Mouse (Mus musculus): ENCODE results near the gene Ndufaf2. TPM values are rescaled to one million over a fixed set of nuclear protein-coding genes. Genes with fewer than 3 reads are reported as not detected.

Ndufaf2 gene
- polyA plus RNA-seq, 1 experiment from 2014 or later, result 65.3 TPM

GRCm38 (mm10) chr13:107959891-107960290, 198.5 kb downstream of the Ndufaf2 start:
- H3K4me3 ChIP-seq (ENCODE audit: low read depth, low read length), result no peak overlapping the region
- no peaks in the 10 kb centered on the region for H3K27me3 ChIP-seq (ENCODE audit: control insufficient read depth, insufficient read depth, low read length)
- H3K36me3 ChIP-seq (ENCODE audit: control insufficient read depth, insufficient read depth, low read length), result no peaks in the 10 kb centered on the region
- H3K9ac ChIP-seq (ENCODE audit: low read depth, low read length), result no peak overlapping the region
- no peak for ATAC-seq (replicated peaks; ENCODE audit: insufficient number of reproducible peaks, low FRiP score, low TSS enrichment)
- 83% methylated on average over 4 of the region's 4 CpGs for WGBS (ENCODE audit: insufficient replicate concordance)
- no peak overlapping the region for H3K4me2 ChIP-seq
- H3K27ac ChIP-seq (ENCODE audit: low read depth, low read length), result no peak overlapping the region
- H3K9me3 ChIP-seq (replicated peaks; ENCODE audit: control insufficient read depth, low read length), result no peaks in the 10 kb centered on the region
- H3K4me1 ChIP-seq (ENCODE audit: control insufficient read depth, insufficient read depth, low read length), result peaks cover 4% of the 10 kb centered on the region

GRCm38 (mm10) chr13:107956246-107956645, 202.2 kb downstream of the Ndufaf2 start:
- Histone ChIP-seq H3K4me3 (ENCODE audit: low read depth, low read length) (no peak overlapping the region), H3K36me3 (ENCODE audit: control insufficient read depth, insufficient read depth, low read length) (no peaks in the 10 kb centered on the region), H3K4me2 (no peak overlapping the region), H3K27me3 (ENCODE audit: control insufficient read depth, insufficient read depth, low read length) (no peaks in the 10 kb centered on the region), H3K4me1 (ENCODE audit: control insufficient read depth, insufficient read depth, low read length) (peaks cover 10% of the 10 kb centered on the region), H3K9me3 (replicated peaks; ENCODE audit: control insufficient read depth, low read length) (no peaks in the 10 kb centered on the region), H3K27ac (ENCODE audit: low read depth, low read length) (peak overlapping the region; percentile 12; the same call in 1 of the 2 replicates), H3K9ac (ENCODE audit: low read depth, low read length) (no peak overlapping the region)
- WGBS (ENCODE audit: insufficient replicate concordance), result 46% methylated on average over 3 of the region's 3 CpGs
- no peak for ATAC-seq (replicated peaks; ENCODE audit: insufficient number of reproducible peaks, low FRiP score, low TSS enrichment)

- ATAC-seq (replicated peaks; ENCODE audit: insufficient number of reproducible peaks, low FRiP score, low TSS enrichment), result peak; percentile 41; the same call in 1 of the 2 replicates
- Histone ChIP-seq H3K36me3 (ENCODE audit: control insufficient read depth, insufficient read depth, low read length) (no peaks in the 10 kb centered on the region), H3K27me3 (ENCODE audit: control insufficient read depth, insufficient read depth, low read length) (no peaks in the 10 kb centered on the region), H3K27ac (ENCODE audit: low read depth, low read length) (peak overlapping the region; percentile 58; the same call in 1 of the 2 replicates), H3K4me1 (ENCODE audit: control insufficient read depth, insufficient read depth, low read length) (peaks cover 10% of the 10 kb centered on the region), H3K4me2 (peak overlapping the region; percentile 45), H3K4me3 (ENCODE audit: low read depth, low read length) (no peak overlapping the region), H3K9me3 (replicated peaks; ENCODE audit: control insufficient read depth, low read length) (no peaks in the 10 kb centered on the region), H3K9ac (ENCODE audit: low read depth, low read length) (no peak overlapping the region)
- 12% methylated on average over 15 of the region's 18 CpGs for WGBS (ENCODE audit: insufficient replicate concordance)
These were observed 202.9 kb downstream of the Ndufaf2 start for GRCm38 (mm10) chr13:107955327-107956110.

- ATAC-seq (replicated peaks; ENCODE audit: insufficient number of reproducible peaks, low FRiP score, low TSS enrichment), result no peak
- peaks cover 10% of the 10 kb centered on the region for H3K4me1 ChIP-seq (ENCODE audit: control insufficient read depth, insufficient read depth, low read length)
- WGBS (ENCODE audit: insufficient replicate concordance), result 36% methylated on average over 16 of the region's 16 CpGs
- H3K4me2 ChIP-seq, result peak overlapping the region; percentile 45
- no peaks in the 10 kb centered on the region for H3K36me3 ChIP-seq (ENCODE audit: control insufficient read depth, insufficient read depth, low read length)
- no peak overlapping the region for H3K9ac ChIP-seq (ENCODE audit: low read depth, low read length)
- H3K4me3 ChIP-seq (ENCODE audit: low read depth, low read length), result no peak overlapping the region
- no peaks in the 10 kb centered on the region for H3K9me3 ChIP-seq (replicated peaks; ENCODE audit: control insufficient read depth, low read length)
- H3K27ac ChIP-seq (ENCODE audit: low read depth, low read length), result peak overlapping the region; percentile 58
- H3K27me3 ChIP-seq (ENCODE audit: control insufficient read depth, insufficient read depth, low read length), result no peaks in the 10 kb centered on the region
These were observed 203.8 kb downstream of the Ndufaf2 start for GRCm38 (mm10) chr13:107954445-107955261.

GRCm38 (mm10) chr13:107954100-107954444, 204.4 kb downstream of the Ndufaf2 start:
- 33% methylated on average over 9 of the region's 9 CpGs for WGBS (ENCODE audit: insufficient replicate concordance)
- Histone ChIP-seq H3K4me3 (ENCODE audit: low read depth, low read length) (no peak overlapping the region), H3K27ac (ENCODE audit: low read depth, low read length) (peak overlapping the region; percentile 58; the same call in 1 of the 2 replicates), H3K9me3 (replicated peaks; ENCODE audit: control insufficient read depth, low read length) (no peaks in the 10 kb centered on the region), H3K9ac (ENCODE audit: low read depth, low read length) (no peak overlapping the region), H3K36me3 (ENCODE audit: control insufficient read depth, insufficient read depth, low read length) (no peaks in the 10 kb centered on the region), H3K4me2 (no peak overlapping the region), H3K4me1 (ENCODE audit: control insufficient read depth, insufficient read depth, low read length) (peaks cover 10% of the 10 kb centered on the region), H3K27me3 (ENCODE audit: control insufficient read depth, insufficient read depth, low read length) (no peaks in the 10 kb centered on the region)
- ATAC-seq (replicated peaks; ENCODE audit: insufficient number of reproducible peaks, low FRiP score, low TSS enrichment), result no peak

Other genes with a start within 250 kb of the Ndufaf2 start
- 32.3 and 32.7 TPM in 2 replicates for gene Smim15, start 114.2 kb downstream of the Ndufaf2 start, polyA plus RNA-seq (2014; fragmentation: Nextera tagmentation; extraction: Ambion mirVana)
- gene Ercc8, start 108 bp upstream of the Ndufaf2 start, polyA plus RNA-seq (2014; fragmentation: Nextera tagmentation; extraction: Ambion mirVana), result 14.5 and 14.7 TPM in 2 replicates
- 0.96 and 1.5 TPM in 2 replicates for gene Elovl7, start 55.8 kb upstream of the Ndufaf2 start, polyA plus RNA-seq (2014; fragmentation: Nextera tagmentation; extraction: Ambion mirVana)
- gene Depdc1b, start 157.7 kb upstream of the Ndufaf2 start, polyA plus RNA-seq (2014; fragmentation: Nextera tagmentation; extraction: Ambion mirVana), result 5.5 and 6.7 TPM in 2 replicates

All from heart, embryonic 11.5 days (tissue).